Mouse (Mus musculus): ENCODE measurements around the gene Prr15l.

Gene Prr15l

DNA sequence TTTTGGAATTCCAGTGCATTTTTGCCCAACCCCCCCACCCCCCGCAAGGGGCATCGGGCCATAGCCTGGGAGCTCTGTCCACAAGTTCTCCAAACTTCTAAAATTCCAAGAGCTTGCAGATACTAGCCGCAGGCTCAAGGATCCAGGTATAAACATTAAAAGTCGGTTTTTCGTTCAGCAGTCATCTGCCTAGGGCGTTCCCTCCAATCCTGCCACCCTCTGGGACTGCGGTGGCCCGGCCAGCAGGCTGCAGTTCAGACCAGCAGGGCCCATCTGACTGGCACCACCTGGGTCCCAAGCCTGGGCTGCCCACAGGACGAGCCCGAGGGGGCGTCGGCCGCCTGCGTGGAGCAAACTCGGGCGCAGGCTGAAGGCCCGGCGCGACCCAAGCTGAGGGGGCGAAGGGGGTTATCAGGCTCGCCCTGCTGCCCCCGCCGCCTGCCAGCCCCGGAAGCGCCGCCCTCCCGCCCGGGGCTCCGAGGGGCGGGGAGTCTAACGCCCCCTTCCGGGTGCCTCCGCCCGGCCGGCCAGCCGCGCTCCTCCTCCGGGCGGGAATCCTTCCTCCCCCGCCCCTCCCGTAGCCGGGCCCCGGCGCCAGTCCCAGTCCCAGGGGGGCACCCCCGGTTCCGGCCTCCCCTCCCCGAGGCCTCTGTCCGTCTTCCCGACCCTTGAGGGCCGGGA lies 49.1 kb downstream of the Prr15l start:
- DNase-seq (ENCODE audit: low read depth, low spot score), result peak; percentile 85

DNA sequence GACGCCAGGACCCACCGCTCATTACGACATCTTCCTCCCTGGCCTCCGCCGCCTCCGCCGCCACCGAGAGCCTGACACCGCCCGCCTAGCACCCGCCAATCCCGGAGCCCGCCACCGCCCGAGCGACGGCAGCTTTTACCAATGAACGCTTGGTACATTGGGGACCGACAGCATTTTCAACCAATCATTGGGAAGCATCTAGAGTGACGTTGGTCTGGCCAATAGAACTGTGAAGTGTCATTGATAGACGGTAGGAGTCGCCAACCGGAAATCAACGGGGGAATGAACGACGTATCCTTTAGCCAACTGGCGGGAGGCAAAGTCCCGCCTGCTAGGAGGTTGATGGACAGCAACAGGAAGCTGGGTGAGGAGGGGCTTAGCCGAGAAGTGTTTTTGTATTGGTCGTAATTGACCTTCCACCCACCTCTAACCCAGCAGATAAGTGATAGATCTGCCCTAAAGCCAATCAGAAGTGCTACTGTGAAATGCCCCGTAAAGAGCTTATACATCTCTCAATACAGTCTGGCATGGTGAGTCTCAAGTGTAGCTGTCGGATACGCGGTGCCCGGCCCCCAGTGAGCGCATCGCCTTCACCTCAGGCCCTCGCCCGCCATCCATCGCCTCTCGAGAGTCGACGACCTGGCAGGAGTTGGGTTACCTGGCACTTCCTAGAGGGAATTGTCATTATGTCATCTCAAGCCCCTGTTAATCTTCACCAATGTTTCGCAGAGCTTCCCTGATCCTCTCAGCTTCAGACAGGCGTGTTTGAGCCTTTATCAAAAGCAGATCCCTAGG lies 49.9 kb downstream of the Prr15l start:
- peak; percentile 100 for DNase-seq (ENCODE audit: low read depth, low spot score)

DNA sequence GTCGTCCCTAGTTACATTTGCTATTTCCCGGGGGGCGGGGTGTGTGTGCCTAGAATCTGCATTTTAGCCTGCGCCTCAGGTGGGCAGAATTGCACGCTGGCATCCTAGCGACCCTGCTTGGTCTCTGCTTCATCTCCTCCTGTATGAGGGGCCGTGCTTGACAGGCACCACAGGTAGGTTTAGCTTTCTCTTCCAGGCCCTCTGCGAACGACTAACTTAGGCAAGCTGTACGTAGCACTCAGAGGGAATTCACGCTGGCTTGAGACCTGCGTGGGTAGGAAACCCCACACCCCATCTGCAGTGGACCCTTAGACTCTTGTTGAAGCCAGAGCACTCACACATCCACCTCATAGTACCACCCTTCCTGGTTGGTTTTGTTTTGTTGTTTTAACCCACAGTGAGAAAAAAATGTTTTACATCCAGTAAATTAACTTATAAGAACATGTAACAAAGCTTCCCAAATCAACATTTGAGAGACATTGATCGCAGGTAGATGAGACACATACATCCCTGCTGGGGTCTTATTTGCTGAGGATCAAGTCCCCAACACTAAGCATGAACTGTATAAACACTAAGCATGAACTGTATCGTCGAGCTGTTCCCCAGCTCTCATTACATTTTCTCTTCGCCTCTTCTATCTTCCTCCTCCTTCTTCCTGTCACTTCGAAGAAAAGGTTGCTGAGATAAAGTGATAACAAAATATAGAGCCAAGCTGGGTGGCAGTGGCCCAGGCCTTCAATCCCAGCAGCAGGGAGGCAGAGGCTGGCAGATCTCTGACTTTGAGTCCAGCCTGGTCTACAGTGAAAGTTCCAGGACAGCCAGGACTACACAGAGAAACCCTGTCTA lies 50.7 kb downstream of the Prr15l start:
- no peak for DNase-seq (ENCODE audit: low read depth, low spot score)

DNA sequence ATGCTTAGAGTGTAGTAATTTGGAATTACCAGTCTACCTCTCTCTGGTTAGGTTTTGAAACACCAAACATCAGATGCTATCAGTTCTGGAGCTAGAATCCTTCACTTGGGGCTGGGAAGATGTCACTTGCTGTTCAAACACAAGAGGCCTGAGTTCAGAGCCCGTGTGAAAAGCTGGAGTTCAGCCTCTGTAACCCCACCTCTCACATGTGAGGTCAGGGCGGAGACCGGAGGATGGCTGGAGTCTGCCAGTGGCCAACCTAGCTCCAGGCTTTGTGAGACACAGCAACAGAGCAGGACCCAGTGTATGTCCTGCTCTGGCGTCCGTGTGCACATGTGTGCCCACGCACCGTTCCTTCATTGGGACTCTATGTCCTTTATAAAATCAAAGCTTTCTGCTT lies 51.4 kb downstream of the Prr15l start:
- no peak for DNase-seq (ENCODE audit: low read depth, low spot score)

DNA sequence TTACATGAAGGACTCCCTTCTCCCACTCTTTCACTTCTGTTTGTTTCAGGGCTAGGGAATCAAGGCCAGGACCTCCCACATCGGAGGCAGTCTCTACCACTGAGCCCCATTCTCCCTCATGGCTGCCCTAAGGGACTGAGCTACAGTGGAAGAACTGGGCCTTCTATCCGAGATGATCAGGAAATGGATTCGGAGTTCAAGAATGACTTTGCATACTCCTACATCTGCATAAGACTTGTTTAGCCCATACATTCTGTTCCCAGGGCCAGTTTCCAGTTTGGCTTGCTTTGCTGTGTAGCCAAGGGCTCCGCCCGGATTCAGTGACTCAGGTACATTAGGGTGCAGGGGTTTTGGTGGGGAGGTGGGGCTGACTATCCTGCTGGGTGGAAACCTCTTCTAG lies 52.1 kb downstream of the Prr15l start:
- DNase-seq (ENCODE audit: low read depth, low spot score), result no peak

DNA sequence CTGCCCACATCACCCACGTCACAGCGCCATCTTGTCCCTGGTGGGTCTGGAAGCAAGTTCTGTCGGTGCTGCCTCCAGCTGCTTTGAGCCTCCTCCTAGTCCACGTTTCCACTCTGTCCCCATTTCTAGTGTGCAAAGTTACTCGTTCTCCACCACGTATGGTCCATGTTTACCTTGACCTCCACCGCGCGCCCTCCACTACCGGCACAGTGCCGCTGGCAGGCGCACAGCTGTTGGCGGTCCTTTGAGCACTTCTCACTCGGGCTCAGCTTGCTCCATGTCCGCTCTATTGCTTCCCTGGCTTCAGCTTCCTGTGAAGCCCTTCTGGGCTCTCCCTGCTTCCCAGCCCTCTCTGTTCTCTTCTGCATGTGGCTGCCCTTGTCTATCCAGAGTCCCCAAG lies 53.6 kb downstream of the Prr15l start:
- DNase-seq (ENCODE audit: low read depth, low spot score), result no peak

DNA sequence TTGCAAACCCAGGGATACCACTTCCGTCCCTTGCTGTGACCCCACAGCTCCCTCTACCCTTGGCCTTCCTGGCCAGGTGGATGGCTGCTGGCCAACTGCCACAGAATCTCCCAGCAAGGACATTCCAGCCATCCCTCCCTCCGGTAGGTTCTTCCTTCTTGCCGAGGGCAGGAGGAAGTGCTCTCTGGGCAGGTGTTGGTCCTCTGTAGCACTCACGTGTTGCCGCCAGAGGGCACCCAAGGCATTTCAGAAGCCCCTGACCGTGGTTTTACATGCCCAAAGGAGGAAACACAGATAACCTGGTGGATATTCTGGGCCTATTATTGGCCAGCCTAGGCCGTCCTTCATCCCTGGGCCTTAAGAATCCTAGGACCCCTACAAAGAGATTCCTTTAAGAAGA lies 54.5 kb downstream of the Prr15l start:
- peak; percentile 74 for DNase-seq (ENCODE audit: low read depth, low spot score)

DNA sequence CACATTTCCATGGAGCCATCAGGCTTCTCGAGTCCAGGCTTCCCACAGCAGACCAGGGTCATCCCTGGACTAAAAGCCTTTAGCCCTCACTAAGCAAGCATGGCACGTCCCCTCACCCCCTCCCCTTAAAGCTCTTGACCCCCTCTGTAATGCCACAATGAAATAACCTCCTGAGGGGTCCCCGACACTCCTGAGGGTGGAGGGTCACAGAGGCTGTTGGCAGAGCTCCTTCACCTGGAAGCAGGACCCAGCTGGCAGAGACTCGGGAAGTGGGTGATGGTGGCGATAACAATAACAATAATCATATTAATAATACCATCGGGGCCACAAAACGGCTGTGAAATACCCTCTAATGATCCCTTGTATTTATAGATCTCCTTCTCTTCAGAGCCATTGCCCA lies 55.0 kb downstream of the Prr15l start, which contains the start of gene Sp2:
TSS of gene Sp2 (minus strand) at position 101 of the 400 bp plus-strand sequence.
- no peak for DNase-seq (ENCODE audit: low read depth, low spot score)

DNA sequence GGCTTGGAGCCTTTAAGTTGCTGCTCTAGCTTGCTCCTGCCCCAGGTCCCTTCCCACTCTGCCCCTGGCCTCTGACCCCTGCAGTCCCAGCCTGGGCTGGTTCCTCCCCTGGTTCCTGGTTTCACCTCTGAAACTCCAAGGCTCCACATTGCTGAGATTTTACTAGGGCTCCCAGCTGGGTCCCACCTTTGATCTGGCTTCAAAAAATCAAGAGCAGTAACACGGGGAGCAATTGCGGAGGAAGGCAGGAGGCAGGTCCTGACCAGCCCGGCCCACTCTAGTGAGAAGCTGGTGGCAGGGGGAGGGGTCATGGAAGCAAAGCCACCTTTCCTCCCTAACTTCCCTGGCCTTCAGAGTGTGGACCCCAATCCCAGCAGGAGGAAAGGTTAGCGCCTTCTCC lies 57.0 kb downstream of the Prr15l start:
- DNase-seq (ENCODE audit: low read depth, low spot score), result no peak

DNA sequence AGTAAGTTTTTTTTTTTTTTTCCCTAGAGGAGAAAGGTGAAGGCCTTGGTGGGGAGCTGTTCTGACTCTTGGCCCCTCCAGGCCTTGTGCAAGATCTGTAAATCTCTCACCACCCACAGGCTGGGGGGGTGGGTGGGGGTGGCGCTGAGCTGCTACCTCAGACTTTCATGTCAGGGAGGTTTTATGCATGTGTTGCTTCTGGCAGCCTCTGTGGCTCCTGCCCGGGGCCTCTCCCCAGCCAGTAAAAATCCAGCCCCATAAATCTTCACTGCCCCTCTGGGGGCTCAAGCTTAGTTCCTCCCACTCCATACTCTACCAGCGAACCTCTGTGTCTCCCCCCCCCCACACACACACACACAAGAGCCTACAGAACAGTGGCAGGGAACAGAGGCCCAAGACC lies 58.6 kb downstream of the Prr15l start:
- no peak for DNase-seq (ENCODE audit: low read depth, low spot score)

Measured in skeletal muscle tissue, adult 2 months (tissue).